Comparison of ENCODE assay signal across 9 mouse cellular contexts in genomic region chr4:46497286-46497892, GRCm38 (mm10). TPM values are rescaled to one million over a fixed set of nuclear protein-coding genes. Genes with fewer than 3 reads are reported as not detected.
DNase-seq lines count a peak whose midpoint lies in the region; ATAC-seq and TF ChIP-seq lines count a peak whose summit lies in the region.
"Had no signal": no experiment of that assay in that cellular context is flagged by ENCODE, and none has a peak within 500 bp of the region (broad histone marks: within the 10 kb centered on the region; RNA-seq: fewer than 3 reads in every experiment).

No protein-coding gene starts in this region.

- no peak overlapping the region for H3K4me3 ChIP-seq in E14TG2a.4 (replicated peaks; ENCODE audit: low read length)
- no peak overlapping the region for H3K4me3 ChIP-seq in kidney, embryonic 16.5 days (ENCODE audit: low read length)
- H3K4me3 ChIP-seq in liver, embryonic 16.5 days (ENCODE audit: low read depth, low read length), result no peak overlapping the region
- H3K4me3 ChIP-seq: heart, embryonic 13.5 days had no signal

- WGBS in kidney, embryonic 16.5 days, result 45% methylated on average over 4 of the region's 4 CpGs
- WGBS in liver, embryonic 16.5 days (ENCODE audit: insufficient replicate concordance), result 38% methylated on average over 4 of the region's 4 CpGs

- no peak overlapping the region for H3K9ac ChIP-seq in kidney, embryonic 16.5 days (replicated peaks; ENCODE audit: low read length)
- H3K9ac ChIP-seq in liver, embryonic 16.5 days (ENCODE audit: low read depth, low read length), result no peak overlapping the region
- H3K9ac ChIP-seq: heart, embryonic 13.5 days had no signal

- H3K9me3 ChIP-seq in E14TG2a.4 (ENCODE audit: low read length), result no peaks in the 10 kb centered on the region
- H3K9me3 ChIP-seq in kidney, embryonic 16.5 days (ENCODE audit: low read length), result no peaks in the 10 kb centered on the region
- no peaks in the 10 kb centered on the region for H3K9me3 ChIP-seq in liver, embryonic 16.5 days (replicated peaks; ENCODE audit: control insufficient read depth, low read length)
- H3K9me3 ChIP-seq: heart, embryonic 13.5 days had no signal

- H3K27ac ChIP-seq in kidney, embryonic 16.5 days (ENCODE audit: low read length), result no peak overlapping the region
- H3K27ac ChIP-seq in liver, embryonic 16.5 days (ENCODE audit: low read length), result no peak overlapping the region
- H3K27ac ChIP-seq: heart, embryonic 13.5 days had no signal

- H3K4me1 ChIP-seq in E14TG2a.4 (replicated peaks; ENCODE audit: low read depth, low read length), result peaks cover 47% of the 10 kb centered on the region
- H3K4me1 ChIP-seq in kidney, embryonic 16.5 days (ENCODE audit: insufficient read depth, low read length), result no peaks in the 10 kb centered on the region
- peaks cover 4% of the 10 kb centered on the region for H3K4me1 ChIP-seq in liver, embryonic 16.5 days (ENCODE audit: control insufficient read depth, low read depth, low read length)
- H3K4me1 ChIP-seq: heart, embryonic 13.5 days had no signal

- TF ChIP-seq CTCF in E14TG2a.4 (conservative IDR thresholded peaks at IDR 0.05; ENCODE audit: low read length), result peak; percentile 100

- peaks cover 80% of the 10 kb centered on the region for H3K36me3 ChIP-seq in E14TG2a.4 (ENCODE audit: insufficient read depth, low read length)
- peaks cover 41% of the 10 kb centered on the region for H3K36me3 ChIP-seq in kidney, embryonic 16.5 days (ENCODE audit: insufficient read depth, low read length)
- peaks cover 33% of the 10 kb centered on the region for H3K36me3 ChIP-seq in liver, embryonic 16.5 days (ENCODE audit: control insufficient read depth, insufficient read depth)

- H3K4me2 ChIP-seq in kidney, embryonic 16.5 days (replicated peaks; ENCODE audit: low read depth, low read length), result no peak overlapping the region
- H3K4me2 ChIP-seq in liver, embryonic 16.5 days (ENCODE audit: low read depth, low read length), result no peak overlapping the region
- H3K4me2 ChIP-seq: heart, embryonic 13.5 days had no signal

- DNase-seq in 416B (ENCODE audit: low read depth), result peak; percentile 74
- peak; percentile 80 for DNase-seq in c-Kit-positive CD71-negative TER-119-negative erythroid progenitor cells, embryonic 14.5 days (ENCODE audit: low read depth)
- peak; percentile 66 for DNase-seq in forelimb bud, embryonic 11.5 days (ENCODE audit: low read depth, low spot score)
- DNase-seq in right cerebral cortex, adult 18-20 months, result peak; percentile 64
- peak; percentile 39 to 76 for DNase-seq in urinary bladder, postnatal 4 days (ENCODE audit: low spot score in 2 of 2)

- no peaks in the 10 kb centered on the region for H3K27me3 ChIP-seq in E14TG2a.4 (ENCODE audit: insufficient read depth, low read length)
- H3K27me3 ChIP-seq in kidney, embryonic 16.5 days (ENCODE audit: insufficient read depth, low read length), result no peaks in the 10 kb centered on the region
- H3K27me3 ChIP-seq in liver, embryonic 16.5 days (ENCODE audit: control insufficient read depth, insufficient read depth, low read depth, low read length), result no peaks in the 10 kb centered on the region
- H3K27me3 ChIP-seq: heart, embryonic 13.5 days had no signal

- ATAC-seq in kidney, embryonic 16.5 days (ENCODE audit: low FRiP score, low TSS enrichment), result peak; percentile 47; the same call in 1 of the 2 replicates
- peak; percentile 20; the same call in 1 of the 2 replicates for ATAC-seq in liver, embryonic 16.5 days (ENCODE audit: low read depth)

RNA-seq across cellular contexts. Expression of gene Nans, which starts 8.3 kb away (rescaled TPM):
- polyA plus RNA-seq in kidney, embryonic 16.5 days (2015; fragmentation: Nextera tagmentation; extraction: Ambion mirVana), result 75.7 and 78.5 TPM in 2 replicates
- 40.5 and 48.3 TPM in 2 replicates for polyA plus RNA-seq in liver, embryonic 16.5 days (2015; fragmentation: Nextera tagmentation; extraction: Ambion mirVana)

RNA-seq across cellular contexts. Expression of gene Trim14, which starts 38.6 kb away (rescaled TPM):
- 2.1 and 2.9 TPM in 2 replicates for polyA plus RNA-seq in kidney, embryonic 16.5 days (2015; fragmentation: Nextera tagmentation; extraction: Ambion mirVana)
- polyA plus RNA-seq in liver, embryonic 16.5 days (2015; fragmentation: Nextera tagmentation; extraction: Ambion mirVana), result 8.2 and 9.0 TPM in 2 replicates

RNA-seq across cellular contexts. Expression of gene Anp32b, which starts 46.7 kb away (rescaled TPM):
- 284 and 308 TPM in 2 replicates for polyA plus RNA-seq in kidney, embryonic 16.5 days (2015; fragmentation: Nextera tagmentation; extraction: Ambion mirVana)
- 318 and 338 TPM in 2 replicates for polyA plus RNA-seq in liver, embryonic 16.5 days (2015; fragmentation: Nextera tagmentation; extraction: Ambion mirVana)
